Mouse (Mus musculus): ENCODE measurements around the gene Dcaf7.

DNA sequence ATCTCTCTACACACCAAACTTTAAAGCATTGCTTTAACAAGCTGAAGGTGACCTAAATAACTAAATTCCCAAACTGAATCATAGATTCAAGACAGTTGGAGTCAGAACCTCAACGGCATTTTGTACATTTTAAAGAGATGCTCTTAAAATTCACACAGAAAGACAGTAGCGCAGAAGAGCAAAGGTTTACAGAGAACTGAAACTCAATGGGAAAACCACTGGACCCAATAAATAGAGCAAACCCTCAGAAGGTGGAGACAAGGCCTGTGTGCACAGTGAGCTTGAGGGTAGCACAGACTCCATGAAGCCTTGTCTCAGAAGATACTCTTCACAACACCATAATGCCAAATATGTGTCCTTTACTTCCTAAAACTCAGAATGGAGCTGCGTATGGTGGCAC lies 9.1 kb downstream of the Dcaf7 start:
- TF ChIP-seq CTCF (IDR thresholded peaks at IDR 0.05; ENCODE audit: extremely low read depth, insufficient read length, insufficient replicate concordance, low read depth, low read length) = no peak
- TF ChIP-seq POLR2A (IDR thresholded peaks at IDR 0.05; ENCODE audit: low read depth, low read length) = no peak
